Mouse (Mus musculus) ES-CJ7 (cell line): ENCODE measurements around the gene Snx27.
A peak's percentile ranks its signal among the peaks of the same experiment; 100 is the strongest.

Experiments
- DNase-seq: peaks from one replicate; pipeline ENCODE4 v3.0.0; 2011; ENCODE audit warnings: low read depth, low spot score

Snx27 gene

GRCm38 (mm10) chr3:94477444-94477843 lies 105.1 kb downstream of the Snx27 start:
- DNase-seq, result no peak

GRCm38 (mm10) chr3:94476301-94477035 lies 106.0 kb downstream of the Snx27 start:
- no peak for DNase-seq

DNA sequence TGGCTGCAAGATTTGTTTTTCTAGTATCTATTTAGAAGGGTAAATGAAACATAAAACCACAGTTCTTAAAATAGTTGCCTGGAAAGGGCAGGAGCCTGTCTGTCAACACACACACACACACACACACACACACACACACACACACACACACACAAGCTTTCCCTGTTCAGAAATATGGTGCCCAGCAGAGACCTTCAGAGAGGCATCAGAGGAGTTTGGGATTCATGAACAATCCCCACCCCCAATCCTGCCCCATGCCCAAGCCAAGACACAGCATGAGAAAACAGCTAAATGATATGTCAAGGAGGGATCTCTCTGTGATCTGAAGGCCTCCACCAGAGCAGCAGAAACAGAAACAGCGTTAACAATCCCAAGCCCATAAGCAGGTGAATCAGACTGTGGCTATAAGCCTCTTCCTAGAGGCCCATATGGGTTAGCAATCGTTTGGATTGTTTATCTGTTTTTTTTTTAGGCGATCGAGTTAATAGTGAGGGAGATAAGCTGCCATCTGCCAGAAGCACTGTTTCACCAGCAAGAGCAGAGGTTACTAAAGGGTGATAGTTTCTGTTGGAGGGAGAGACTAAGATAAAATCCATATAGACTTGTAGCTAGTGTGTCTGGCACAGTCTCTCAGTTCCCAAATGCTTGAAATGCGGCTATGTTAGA lies 108.8 kb downstream of the Snx27 start:
- no peak for DNase-seq

- DNase-seq, result no peak
Observed at GRCm38 (mm10) chr3:94473115-94473505, 109.4 kb downstream of the Snx27 start.

DNA sequence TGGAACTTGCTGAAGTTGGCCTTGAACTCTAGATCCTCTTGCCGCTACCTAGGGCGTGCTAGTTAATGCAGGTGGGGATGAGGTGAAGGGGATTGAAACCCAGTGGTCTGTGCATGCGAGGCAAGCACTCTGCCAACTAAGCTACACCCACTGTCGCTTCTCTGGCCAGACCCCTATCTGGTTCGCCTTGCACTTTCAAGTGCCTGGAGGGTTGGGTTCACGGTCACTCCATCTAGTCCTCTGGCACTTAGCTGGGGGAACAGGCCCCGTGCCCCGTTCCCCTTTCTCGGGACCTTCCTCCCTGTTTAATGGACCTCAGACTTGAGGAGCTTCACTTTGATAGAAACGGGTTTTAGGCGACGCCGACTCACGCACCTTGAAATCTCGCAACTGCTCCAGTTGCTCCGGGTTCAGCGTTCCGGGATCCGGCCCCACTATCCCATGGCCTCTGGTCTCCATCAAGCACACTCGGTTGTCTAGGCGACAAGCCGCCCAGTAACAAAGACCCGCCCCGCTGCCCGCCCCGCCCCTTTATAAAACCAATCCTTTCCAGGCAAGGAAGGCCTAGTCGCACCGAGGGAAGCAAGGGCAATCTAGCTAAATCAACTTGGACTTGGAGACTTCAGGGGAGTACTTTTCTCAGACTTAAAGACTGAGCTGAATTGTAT lies 109.9 kb downstream of the Snx27 start:
- peak; percentile 48 for DNase-seq

DNA sequence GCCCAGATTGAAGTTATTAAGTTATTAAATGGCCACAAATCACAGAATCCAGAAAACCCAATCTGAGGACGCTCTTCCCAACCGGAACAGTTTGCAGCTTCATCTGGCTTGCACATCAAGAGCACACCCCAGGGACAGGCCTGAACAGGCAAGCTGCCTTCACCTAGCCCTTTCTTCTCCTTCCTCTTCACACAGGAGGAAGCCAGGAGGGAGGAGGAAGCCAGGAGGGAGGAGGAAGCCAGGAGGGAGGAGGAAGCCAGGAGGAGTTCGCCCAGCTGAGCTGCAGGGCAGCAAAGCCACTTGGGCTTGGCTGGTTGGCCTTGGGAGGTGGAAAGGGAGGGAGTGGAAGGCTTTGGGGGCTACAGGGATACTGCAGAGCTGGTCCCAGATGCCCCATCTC lies 113.6 kb downstream of the Snx27 start:
- no peak for DNase-seq

DNA sequence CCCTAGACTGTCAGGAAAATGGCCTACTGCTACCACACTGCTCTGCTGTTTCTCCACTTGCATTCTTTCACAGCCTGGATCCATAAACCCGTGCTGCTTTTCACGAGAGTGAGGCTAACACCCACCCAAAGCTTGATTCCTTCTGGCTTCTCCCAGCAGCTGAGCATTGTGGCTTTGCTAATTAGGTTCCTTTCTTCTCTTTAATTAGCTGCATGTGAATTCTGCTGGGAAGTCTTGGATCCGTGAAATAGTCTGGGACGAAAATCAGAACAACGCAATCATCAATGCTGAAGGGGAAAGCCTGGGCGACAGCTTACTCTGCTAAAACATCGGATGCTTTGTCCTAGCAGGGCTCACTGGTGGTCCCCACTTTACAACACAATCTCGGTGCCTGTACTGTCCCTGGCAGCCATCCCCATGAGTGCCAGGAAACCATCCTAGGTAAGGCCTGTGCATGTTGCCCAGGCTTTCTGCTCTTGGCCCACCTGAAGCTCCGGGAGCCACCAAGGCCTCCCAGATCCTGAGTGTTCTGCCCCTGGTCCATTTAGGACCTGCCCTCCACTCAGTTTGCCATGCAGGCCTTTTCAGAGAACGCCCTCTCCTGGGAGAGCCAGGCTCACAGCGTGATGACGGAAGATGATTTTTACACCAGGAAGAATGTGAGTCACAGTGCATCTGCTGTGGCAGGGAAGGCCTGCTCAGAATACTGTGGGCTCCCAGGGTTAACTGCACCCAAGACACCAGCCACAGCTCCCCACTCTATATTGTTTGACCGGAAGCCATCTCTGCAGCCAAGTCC lies 116.7 kb downstream of the Snx27 start:
- DNase-seq, result no peak

DNA sequence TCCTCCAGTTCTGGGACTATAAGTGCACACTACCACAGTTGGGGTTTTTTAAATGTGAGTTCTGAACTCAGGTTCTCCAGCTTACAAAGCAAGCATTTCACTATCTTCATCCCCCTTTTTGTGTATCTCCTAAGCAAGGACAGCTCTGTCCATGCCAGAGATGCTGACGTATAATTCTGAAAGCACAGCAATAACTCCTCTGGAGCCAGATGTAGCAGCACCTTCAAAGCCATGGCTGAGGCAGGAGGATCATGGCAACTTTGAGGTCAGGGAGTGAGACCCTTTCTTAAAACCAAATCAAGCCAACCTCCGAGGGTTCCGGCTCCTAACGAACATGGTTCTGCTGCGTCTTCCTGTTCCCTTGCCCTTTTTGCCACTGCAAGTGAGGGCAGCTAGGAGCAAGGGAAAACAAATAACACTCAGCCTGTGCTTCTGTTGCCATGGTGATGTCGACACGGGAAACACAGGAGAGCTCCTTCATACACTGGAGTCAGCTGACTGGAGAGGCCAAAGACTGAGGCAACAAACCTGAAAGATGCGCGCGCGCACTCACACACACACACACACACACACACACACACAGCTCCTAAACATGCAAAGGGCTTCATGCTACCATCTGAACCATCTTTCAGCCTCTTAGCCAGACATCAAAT lies 118.5 kb downstream of the Snx27 start:
- DNase-seq, result peak; percentile 48

DNA sequence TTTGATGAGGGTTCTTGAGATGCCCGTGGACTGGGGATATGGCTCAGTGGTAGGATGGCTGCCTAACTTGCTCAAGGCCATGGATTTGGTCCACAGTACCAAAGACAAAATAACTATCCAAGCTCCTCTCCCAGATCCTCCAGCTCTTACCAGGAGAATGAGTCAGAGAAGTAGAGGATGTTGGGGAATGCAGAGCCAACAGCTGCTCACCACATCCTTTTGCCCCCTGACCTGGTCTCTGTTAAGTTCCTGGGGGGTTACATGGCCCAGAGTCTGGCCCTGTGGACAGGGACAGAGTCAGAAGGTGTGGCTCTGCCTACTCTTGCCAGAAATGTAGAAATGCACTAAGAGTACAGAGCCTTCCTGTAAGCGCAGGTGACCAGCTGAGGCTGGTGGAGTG lies 122.7 kb downstream of the Snx27 start:
- DNase-seq, result no peak

DNA sequence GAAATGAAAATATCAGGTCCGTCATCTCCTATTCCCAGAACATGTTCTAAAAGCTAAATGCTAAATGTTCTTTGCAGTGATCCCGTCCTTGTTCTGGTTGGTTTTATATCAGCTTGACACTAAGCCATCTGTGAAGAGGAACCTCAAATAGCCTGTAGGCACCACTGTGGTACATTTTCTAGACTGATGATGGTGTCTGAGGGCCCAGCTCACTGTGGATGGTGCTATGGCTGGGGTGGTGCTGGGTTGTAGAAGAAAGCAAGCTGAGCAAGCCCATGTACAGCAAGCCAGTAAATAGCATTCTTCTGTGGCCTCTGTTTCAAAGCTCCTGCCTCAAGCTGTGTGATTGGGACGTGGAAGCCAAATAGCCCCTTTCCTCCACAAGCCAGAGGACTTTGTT lies 125.5 kb downstream of the Snx27 start:
- DNase-seq, result no peak

GRCm38 (mm10) chr3:94456529-94457000 lies 126.0 kb downstream of the Snx27 start:
- DNase-seq, result peak; percentile 94

GRCm38 (mm10) chr3:94449377-94449776 lies 133.1 kb downstream of the Snx27 start:
- DNase-seq, result no peak
